Mouse (Mus musculus) lung, adult 2 months (tissue): ENCODE results near the gene C1qtnf7.

Experiments
- CTCF ChIP-seq: fragments of 200-500 bp; IDR thresholded peaks from 2 replicates; pipeline ENCODE4 v1.5.1; 2011; ENCODE audit warnings: mild to moderate bottlenecking, low read length, control low read depth; ENCODE audit not compliant: insufficient read depth
- POLR2A ChIP-seq: fragments of 200-500 bp; IDR thresholded peaks from 2 replicates; pipeline ENCODE4 v1.6.1; 2011; ENCODE audit warnings: low read depth, mild to moderate bottlenecking, control low read depth, low read length, borderline replicate concordance; ENCODE audit errors: extremely low read depth

GRCm38 (mm10) chr5:43477953-43478352 lies 37.4 kb upstream of the C1qtnf7 start:
- TF ChIP-seq POLR2A (no peak), CTCF (no peak)
